Mouse (Mus musculus): Measurements from ENCODE around the gene Prkab1. TPM values are rescaled to one million over a fixed set of nuclear protein-coding genes. Genes with fewer than 3 reads are reported as not detected.

Gene Prkab1
- polyA plus RNA-seq, 2 experiments: 62.6 to 89.2 TPM

DNA sequence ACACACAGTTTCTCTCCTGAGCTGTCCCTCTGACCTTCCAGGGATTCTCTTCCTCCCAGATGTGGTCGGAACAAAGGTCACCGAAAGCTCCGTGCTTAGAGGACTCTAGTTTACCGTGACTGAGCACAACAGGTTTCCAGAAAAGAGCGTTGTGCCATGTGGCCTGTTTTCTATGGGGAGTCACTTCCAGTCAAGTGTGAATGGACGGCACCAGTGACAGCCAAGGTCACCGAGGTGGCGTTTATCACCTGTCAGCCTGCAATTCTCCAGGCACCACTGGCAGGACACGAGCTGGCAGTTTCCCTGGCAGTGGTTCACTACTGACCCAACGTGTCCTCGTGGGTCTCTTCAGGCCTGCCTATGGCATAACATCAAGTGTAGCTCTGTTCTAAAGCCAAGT, 4.9 kb downstream of the Prkab1 start:
- ATAC-seq (ENCODE audit: low FRiP score, low read depth): no peak

DNA sequence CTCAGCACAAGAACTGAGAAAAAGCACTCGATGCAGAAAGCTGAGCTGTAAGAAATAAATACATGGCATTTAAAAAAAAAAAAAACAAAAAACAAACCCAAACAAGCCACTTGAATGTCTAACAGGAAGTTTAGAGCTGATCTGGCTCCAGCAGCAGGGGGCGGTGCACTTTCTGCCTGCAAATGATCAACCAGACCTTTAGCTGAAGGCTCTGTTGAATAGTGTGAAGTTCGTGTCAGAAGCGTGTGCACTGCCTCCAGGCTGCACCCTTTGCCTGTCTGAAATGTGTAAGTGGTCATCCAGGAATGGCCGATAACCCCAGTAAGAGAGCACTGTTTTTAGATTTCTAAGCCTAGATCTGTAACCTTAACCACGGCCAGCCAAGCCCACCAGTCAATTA, 5.5 kb downstream of the Prkab1 start:
- H3K4me2 ChIP-seq (replicated peaks; ENCODE audit: low read depth, low read length, severe bottlenecking): no peak overlapping the region
- peaks cover 8% of the 10 kb centered on the region; the same call in 1 of the 2 replicates for H3K4me1 ChIP-seq (ENCODE audit: control insufficient read depth, insufficient read depth, low read length)
- ATAC-seq (ENCODE audit: low FRiP score, low read depth) (no peak), DNase-seq (ENCODE audit: low spot score) (no peak)
- WGBS: 75% methylated on average over 6 of the region's 6 CpGs
- no peak overlapping the region for H3K9ac ChIP-seq (ENCODE audit: low read depth, low read length, severe bottlenecking)
- no peak overlapping the region for H3K4me3 ChIP-seq (replicated peaks; ENCODE audit: low read length)
- peaks cover 77% of the 10 kb centered on the region for H3K36me3 ChIP-seq (ENCODE audit: control insufficient read depth, insufficient read depth, low read length)
- no peaks in the 10 kb centered on the region for H3K27me3 ChIP-seq (ENCODE audit: control insufficient read depth, insufficient read depth, low read length)
- no peak for TF ChIP-seq POLR2A (IDR thresholded peaks at IDR 0.05; ENCODE audit: borderline replicate concordance, extremely low read depth, insufficient read depth, insufficient read length)
- H3K9me3 ChIP-seq (ENCODE audit: control insufficient read depth, low read length): no peaks in the 10 kb centered on the region
- no peak overlapping the region for H3K27ac ChIP-seq (replicated peaks; ENCODE audit: low read depth, low read length)

More for the DNA sequence above, 4.9 kb downstream of the Prkab1 start:
- H3K27ac ChIP-seq (replicated peaks; ENCODE audit: low read depth, low read length): no peak overlapping the region
- H3K4me2 ChIP-seq (replicated peaks; ENCODE audit: low read depth, low read length, severe bottlenecking): no peak overlapping the region
- H3K36me3 ChIP-seq (ENCODE audit: control insufficient read depth, insufficient read depth, low read length): peaks cover 71% of the 10 kb centered on the region
- no peak for TF ChIP-seq POLR2A (IDR thresholded peaks at IDR 0.05; ENCODE audit: borderline replicate concordance, extremely low read depth, insufficient read depth, insufficient read length)
- no peaks in the 10 kb centered on the region for H3K9me3 ChIP-seq (ENCODE audit: control insufficient read depth, low read length)
- no peak overlapping the region for H3K4me3 ChIP-seq (replicated peaks; ENCODE audit: low read length)
- WGBS: 67% methylated on average over 11 of the region's 11 CpGs
- no peaks in the 10 kb centered on the region for H3K27me3 ChIP-seq (ENCODE audit: control insufficient read depth, insufficient read depth, low read length)
- no peak for DNase-seq (ENCODE audit: low spot score)
- no peak overlapping the region for H3K9ac ChIP-seq (ENCODE audit: low read depth, low read length, severe bottlenecking)
- H3K4me1 ChIP-seq (ENCODE audit: control insufficient read depth, insufficient read depth, low read length): peaks cover 8% of the 10 kb centered on the region; the same call in 1 of the 2 replicates

DNA sequence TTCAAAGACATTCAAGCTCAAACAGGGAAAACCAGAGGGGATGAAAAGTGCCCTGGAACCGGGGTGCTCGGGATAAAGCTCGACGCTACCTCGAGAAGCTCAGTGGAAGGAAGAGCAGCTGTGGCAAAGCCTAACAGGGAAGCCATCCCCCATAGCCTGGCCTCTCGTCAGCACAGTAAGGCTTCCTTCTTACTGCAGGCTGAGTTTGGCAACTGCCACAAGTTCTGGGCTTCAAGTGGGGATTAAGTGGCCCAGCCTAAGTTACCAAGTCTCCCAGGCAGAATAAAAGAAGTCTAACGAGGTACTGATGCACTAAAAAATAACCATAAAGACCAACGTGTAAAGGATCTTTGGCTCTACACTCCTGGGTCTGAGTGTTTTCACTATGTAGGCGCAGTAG, 6.1 kb downstream of the Prkab1 start:
- Histone ChIP-seq H3K4me1 (ENCODE audit: control insufficient read depth, insufficient read depth, low read length) (peaks cover 6% of the 10 kb centered on the region; the same call in 1 of the 2 replicates), H3K4me2 (replicated peaks; ENCODE audit: low read depth, low read length, severe bottlenecking) (no peak overlapping the region), H3K27me3 (ENCODE audit: control insufficient read depth, insufficient read depth, low read length) (no peaks in the 10 kb centered on the region), H3K27ac (replicated peaks; ENCODE audit: low read depth, low read length) (no peak overlapping the region), H3K9me3 (ENCODE audit: control insufficient read depth, low read length) (no peaks in the 10 kb centered on the region), H3K36me3 (ENCODE audit: control insufficient read depth, insufficient read depth, low read length) (peaks cover 83% of the 10 kb centered on the region), H3K4me3 (replicated peaks; ENCODE audit: low read length) (no peak overlapping the region), H3K9ac (ENCODE audit: low read depth, low read length, severe bottlenecking) (no peak overlapping the region)
- no peak for TF ChIP-seq POLR2A (IDR thresholded peaks at IDR 0.05; ENCODE audit: borderline replicate concordance, extremely low read depth, insufficient read depth, insufficient read length)
- no peak for DNase-seq (ENCODE audit: low spot score)
- 84% methylated on average over 9 of the region's 9 CpGs for WGBS
- ATAC-seq (ENCODE audit: low FRiP score, low read depth): no peak

DNA sequence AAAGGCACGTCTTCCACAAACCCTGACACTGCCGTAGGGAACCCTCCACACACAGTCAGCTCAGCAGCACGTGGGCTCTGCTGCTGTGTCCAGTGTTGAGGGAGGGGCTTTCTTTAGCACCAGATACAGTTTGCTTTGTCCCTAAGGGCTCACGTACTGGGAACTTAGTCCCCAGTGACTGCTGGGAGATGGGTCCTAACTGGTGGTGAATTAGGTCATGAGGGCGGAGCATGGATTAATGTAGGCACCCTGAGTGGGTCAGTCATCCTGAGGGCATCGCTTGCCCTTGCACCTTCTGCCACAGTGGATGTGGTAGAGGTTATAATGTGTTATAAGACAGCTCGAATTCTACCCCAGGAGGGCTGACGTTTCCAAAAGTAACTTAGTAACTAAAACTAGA, 6.9 kb downstream of the Prkab1 start:
- peaks cover 87% of the 10 kb centered on the region for H3K36me3 ChIP-seq (ENCODE audit: control insufficient read depth, insufficient read depth, low read length)
- DNase-seq (ENCODE audit: low spot score): no peak
- no peak overlapping the region for H3K9ac ChIP-seq (ENCODE audit: low read depth, low read length, severe bottlenecking)
- no peak overlapping the region for H3K4me2 ChIP-seq (replicated peaks; ENCODE audit: low read depth, low read length, severe bottlenecking)
- H3K4me1 ChIP-seq (ENCODE audit: control insufficient read depth, insufficient read depth, low read length): no peaks in the 10 kb centered on the region
- no peaks in the 10 kb centered on the region for H3K9me3 ChIP-seq (ENCODE audit: control insufficient read depth, low read length)
- H3K4me3 ChIP-seq (replicated peaks; ENCODE audit: low read length): no peak overlapping the region
- WGBS: 89% methylated on average over 8 of the region's 8 CpGs
- H3K27me3 ChIP-seq (ENCODE audit: control insufficient read depth, insufficient read depth, low read length): no peaks in the 10 kb centered on the region
- TF ChIP-seq POLR2A (IDR thresholded peaks at IDR 0.05; ENCODE audit: borderline replicate concordance, extremely low read depth, insufficient read depth, insufficient read length): no peak
- no peak overlapping the region for H3K27ac ChIP-seq (replicated peaks; ENCODE audit: low read depth, low read length)
- ATAC-seq (ENCODE audit: low FRiP score, low read depth): no peak

DNA sequence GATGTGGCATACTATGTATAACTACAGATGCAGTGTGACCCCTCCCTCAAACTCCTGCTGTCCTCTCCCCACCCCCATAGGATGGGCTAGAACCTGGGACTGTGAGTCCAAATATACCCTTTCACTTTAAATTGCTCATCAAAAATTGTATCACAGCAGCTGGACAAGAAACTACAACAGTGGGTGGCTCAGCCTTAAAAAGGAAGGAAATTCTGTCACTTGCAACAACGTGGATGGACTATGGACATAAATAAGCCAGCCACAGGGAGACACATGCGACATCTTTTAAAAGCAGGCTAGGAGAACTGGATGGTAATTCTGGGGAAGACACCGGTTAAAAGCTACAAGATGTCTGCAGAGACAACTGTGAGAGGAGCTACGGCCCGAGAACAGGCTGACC, 7.8 kb downstream of the Prkab1 start:
- ATAC-seq (ENCODE audit: low FRiP score, low read depth): no peak
- peaks cover 87% of the 10 kb centered on the region for H3K36me3 ChIP-seq (ENCODE audit: control insufficient read depth, insufficient read depth, low read length)
- 94% methylated on average over 5 of the region's 5 CpGs for WGBS
- no peak overlapping the region for H3K9ac ChIP-seq (ENCODE audit: low read depth, low read length, severe bottlenecking)
- no peaks in the 10 kb centered on the region for H3K27me3 ChIP-seq (ENCODE audit: control insufficient read depth, insufficient read depth, low read length)
- no peaks in the 10 kb centered on the region for H3K4me1 ChIP-seq (ENCODE audit: control insufficient read depth, insufficient read depth, low read length)
- H3K9me3 ChIP-seq (ENCODE audit: control insufficient read depth, low read length): no peaks in the 10 kb centered on the region
- no peak overlapping the region for H3K27ac ChIP-seq (replicated peaks; ENCODE audit: low read depth, low read length)
- no peak overlapping the region for H3K4me3 ChIP-seq (replicated peaks; ENCODE audit: low read length)
- no peak overlapping the region for H3K4me2 ChIP-seq (replicated peaks; ENCODE audit: low read depth, low read length, severe bottlenecking)
- no peak for TF ChIP-seq POLR2A (IDR thresholded peaks at IDR 0.05; ENCODE audit: borderline replicate concordance, extremely low read depth, insufficient read depth, insufficient read length)
- DNase-seq (ENCODE audit: low spot score): no peak

DNA sequence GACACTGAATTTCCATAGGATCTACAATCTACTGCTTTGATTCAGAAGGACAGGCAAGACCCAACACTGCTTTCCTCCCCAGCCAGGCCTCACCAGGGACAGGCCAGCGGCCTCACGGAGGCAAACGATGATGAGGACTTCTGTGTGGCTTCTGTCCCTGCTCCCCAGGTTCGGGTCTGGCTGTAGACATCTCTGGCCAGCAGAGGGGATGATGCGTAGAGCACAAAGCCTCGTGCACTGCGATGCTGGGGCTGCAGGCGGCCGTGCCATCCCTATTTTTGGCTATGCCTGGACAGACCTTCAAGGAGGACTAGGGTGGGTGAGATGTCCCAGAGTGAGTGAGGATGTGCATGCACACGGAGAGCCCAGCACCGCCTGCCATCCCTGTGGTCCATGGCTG, 10.1 kb downstream of the Prkab1 start:
- Histone ChIP-seq H3K36me3 (ENCODE audit: control insufficient read depth, insufficient read depth, low read length) (peaks cover 65% of the 10 kb centered on the region), H3K4me1 (ENCODE audit: control insufficient read depth, insufficient read depth, low read length) (no peaks in the 10 kb centered on the region)
- ATAC-seq (ENCODE audit: low FRiP score, low read depth): no peak

More for the DNA sequence above, 10.1 kb downstream of the Prkab1 start:
- DNase-seq (ENCODE audit: low spot score): no peak
- Histone ChIP-seq H3K9me3 (ENCODE audit: control insufficient read depth, low read length) (no peaks in the 10 kb centered on the region), H3K9ac (ENCODE audit: low read depth, low read length, severe bottlenecking) (no peak overlapping the region), H3K27me3 (ENCODE audit: control insufficient read depth, insufficient read depth, low read length) (no peaks in the 10 kb centered on the region), H3K4me3 (replicated peaks; ENCODE audit: low read length) (no peak overlapping the region), H3K27ac (replicated peaks; ENCODE audit: low read depth, low read length) (no peak overlapping the region), H3K4me2 (replicated peaks; ENCODE audit: low read depth, low read length, severe bottlenecking) (no peak overlapping the region)
- TF ChIP-seq POLR2A (IDR thresholded peaks at IDR 0.05; ENCODE audit: borderline replicate concordance, extremely low read depth, insufficient read depth, insufficient read length): no peak
- 93% methylated on average over 11 of the region's 11 CpGs for WGBS
